Mouse (Mus musculus) embryonic facial prominence, embryonic 10.5 days (tissue): Measurements from ENCODE around the gene Tfcp2l1. TPM values are rescaled to one million over a fixed set of nuclear protein-coding genes. Genes with fewer than 3 reads are reported as not detected.

Experiments
- DNase-seq: peaks from one replicate; pipeline ENCODE4 v3.0.0-alpha.2; 2017; ENCODE audit warnings: low spot score
- H3K27ac ChIP-seq: fragments of 300-500 bp; sonication (generic); replicated peaks from 2 replicates; pipeline ENCODE4 v1.5.1; 2016; ENCODE audit warnings: mild to moderate bottlenecking
- H3K27me3 ChIP-seq: fragments of 300-500 bp; sonication (generic); replicated peaks from 2 replicates; pipeline ENCODE4 v1.6.1; 2016; ENCODE audit warnings: low read depth, mild to moderate bottlenecking; ENCODE audit not compliant: poor library complexity, severe bottlenecking
- H3K36me3 ChIP-seq: fragments of 300-500 bp; sonication (generic); replicated peaks from 2 replicates; pipeline ENCODE4 v1.6.1; 2016; ENCODE audit warnings: mild to moderate bottlenecking, moderate library complexity
- H3K4me1 ChIP-seq: fragments of 300-500 bp; sonication (generic); 2 replicates; pipeline ENCODE4 v1.6.1; 2016
- H3K4me3 ChIP-seq: fragments of 300-500 bp; sonication (generic); 2 replicates; pipeline ENCODE4 v1.5.1; 2016; ENCODE audit warnings: mild to moderate bottlenecking, moderate library complexity
- H3K9me3 ChIP-seq: fragments of 300-500 bp; sonication (generic); 2 replicates; pipeline ENCODE4 v1.6.1; 2016; ENCODE audit warnings: mild to moderate bottlenecking
- WGBS: fragments of 180-500 bp; shearing (Covaris S2); methylation state at CpG from one replicate; pipeline ENCODE4 v1.1.7; 2016; 5-methylcytosine and 5-hydroxymethylcytosine counted together
- polyA plus RNA-seq: library from polyadenylated mRNA; unstranded; fragments of >200 nt; fragmentation: Nextera tagmentation; extraction: Ambion mirVana; gene quantifications from 2 replicates; pipeline ENCODE4 v1.2.1, GENCODE M21; 2016

The Tfcp2l1 gene
- polyA plus RNA-seq, 1 experiment from 2014 or later: 0.60 TPM

- Histone ChIP-seq H3K27me3 (no peaks in the 10 kb centered on the region), H3K9me3 (no peaks in the 10 kb centered on the region)
These were observed 39.8 kb downstream of the Tfcp2l1 start for GRCm38 (mm10) chr1:118667536-118667935.

GRCm38 (mm10) chr1:118672196-118672595 lies 44.5 kb downstream of the Tfcp2l1 start:
- no peak overlapping the region for H3K27ac ChIP-seq
- 43% methylated on average over 8 of the region's 8 CpGs for WGBS
- H3K4me1 ChIP-seq: peaks cover 10% of the 10 kb centered on the region
- no peaks in the 10 kb centered on the region for H3K27me3 ChIP-seq
- DNase-seq: peak; percentile 13
- no peaks in the 10 kb centered on the region for H3K36me3 ChIP-seq
- H3K9me3 ChIP-seq: no peaks in the 10 kb centered on the region
- no peak overlapping the region for H3K4me3 ChIP-seq

More at GRCm38 (mm10) chr1:118667536-118667935, 39.8 kb downstream of the Tfcp2l1 start:
- H3K4me3 ChIP-seq: no peak overlapping the region
- no peak for DNase-seq
- H3K27ac ChIP-seq: no peak overlapping the region
- H3K36me3 ChIP-seq: no peaks in the 10 kb centered on the region
- H3K4me1 ChIP-seq: peaks cover 13% of the 10 kb centered on the region

- H3K36me3 ChIP-seq: no peaks in the 10 kb centered on the region
- peaks cover 7% of the 10 kb centered on the region for H3K4me1 ChIP-seq
- H3K9me3 ChIP-seq: no peaks in the 10 kb centered on the region
- DNase-seq: no peak
- H3K27ac ChIP-seq: no peak overlapping the region
- no peaks in the 10 kb centered on the region for H3K27me3 ChIP-seq
- no peak overlapping the region for H3K4me3 ChIP-seq
- WGBS: 85% methylated on average over 4 of the region's 4 CpGs
These were observed 46.4 kb downstream of the Tfcp2l1 start for GRCm38 (mm10) chr1:118674176-118674575.

- H3K36me3 ChIP-seq: no peaks in the 10 kb centered on the region
- no peaks in the 10 kb centered on the region for H3K27me3 ChIP-seq
- DNase-seq: no peak
- 66% methylated on average over 1 of the region's 1 CpGs for WGBS
- no peaks in the 10 kb centered on the region for H3K9me3 ChIP-seq
- H3K4me1 ChIP-seq: no peaks in the 10 kb centered on the region
- no peak overlapping the region for H3K27ac ChIP-seq
- no peak overlapping the region for H3K4me3 ChIP-seq
These were observed 54.2 kb downstream of the Tfcp2l1 start for GRCm38 (mm10) chr1:118681980-118682379.

- no peak overlapping the region for H3K4me3 ChIP-seq
- WGBS: 66% methylated on average over 4 of the region's 4 CpGs
- H3K9me3 ChIP-seq: no peaks in the 10 kb centered on the region
These were observed 55.9 kb downstream of the Tfcp2l1 start for GRCm38 (mm10) chr1:118683686-118684085.

GRCm38 (mm10) chr1:118687726-118688125 lies 60.0 kb downstream of the Tfcp2l1 start:
- H3K4me3 ChIP-seq: no peak overlapping the region
- WGBS: 81% methylated on average over 10 of the region's 10 CpGs
- H3K27me3 ChIP-seq: no peaks in the 10 kb centered on the region
- no peak overlapping the region for H3K27ac ChIP-seq
- H3K36me3 ChIP-seq: no peaks in the 10 kb centered on the region
- no peaks in the 10 kb centered on the region for H3K9me3 ChIP-seq
- DNase-seq: no peak
- peaks cover 11% of the 10 kb centered on the region for H3K4me1 ChIP-seq

More at GRCm38 (mm10) chr1:118683686-118684085, 55.9 kb downstream of the Tfcp2l1 start:
- Histone ChIP-seq H3K27ac (no peak overlapping the region), H3K4me1 (0 out of 2 replicates have a peak, but pooled peaks cover 3% of the 10 kb centered on the region), H3K36me3 (no peaks in the 10 kb centered on the region), H3K27me3 (no peaks in the 10 kb centered on the region)
- DNase-seq: no peak

- H3K27me3 ChIP-seq: no peaks in the 10 kb centered on the region
- H3K4me1 ChIP-seq: peaks cover 11% of the 10 kb centered on the region
- no peaks in the 10 kb centered on the region for H3K9me3 ChIP-seq
- WGBS: 45% methylated on average over 5 of the region's 5 CpGs
- H3K36me3 ChIP-seq: no peaks in the 10 kb centered on the region
- no peak overlapping the region for H3K27ac ChIP-seq
- DNase-seq: no peak
- no peak overlapping the region for H3K4me3 ChIP-seq
These were observed 62.1 kb downstream of the Tfcp2l1 start for GRCm38 (mm10) chr1:118689830-118690229.

GRCm38 (mm10) chr1:118694436-118694835 lies 66.7 kb downstream of the Tfcp2l1 start:
- Histone ChIP-seq H3K27ac (no peak overlapping the region), H3K4me1 (peaks cover 12% of the 10 kb centered on the region), H3K4me3 (no peak overlapping the region), H3K36me3 (no peaks in the 10 kb centered on the region), H3K27me3 (no peaks in the 10 kb centered on the region), H3K9me3 (no peaks in the 10 kb centered on the region)
- WGBS: 84% methylated on average over 2 of the region's 2 CpGs
- no peak for DNase-seq

- H3K27ac ChIP-seq: no peak overlapping the region
- H3K27me3 ChIP-seq: no peaks in the 10 kb centered on the region
- no peak overlapping the region for H3K4me3 ChIP-seq
- no peaks in the 10 kb centered on the region for H3K9me3 ChIP-seq
- 0 out of 2 replicates have a peak, but pooled peaks cover 4% of the 10 kb centered on the region for H3K4me1 ChIP-seq
- whole genome bisulfite sequencing: 81% methylated on average over 6 of the region's 6 CpGs
- H3K36me3 ChIP-seq: no peaks in the 10 kb centered on the region
- no peak for DNase-seq
These were observed 70.2 kb downstream of the Tfcp2l1 start for GRCm38 (mm10) chr1:118697906-118698305.

- Histone ChIP-seq H3K36me3 (no peaks in the 10 kb centered on the region), H3K27me3 (no peaks in the 10 kb centered on the region), H3K27ac (no peak overlapping the region), H3K4me1 (0 out of 2 replicates have a peak, but pooled peaks cover 4% of the 10 kb centered on the region), H3K9me3 (no peaks in the 10 kb centered on the region), H3K4me3 (no peak overlapping the region)
- no peak for DNase-seq
- whole genome bisulfite sequencing: 64% methylated on average over 6 of the region's 6 CpGs
These were observed 71.6 kb downstream of the Tfcp2l1 start for GRCm38 (mm10) chr1:118699118-118699890.

- H3K27ac ChIP-seq: no peak overlapping the region
- no peak for DNase-seq
- no peak overlapping the region for H3K4me3 ChIP-seq
- WGBS: 91% methylated on average over 1 of the region's 1 CpGs
- H3K9me3 ChIP-seq: no peaks in the 10 kb centered on the region
- 0 out of 2 replicates have a peak, but pooled peaks cover 4% of the 10 kb centered on the region for H3K4me1 ChIP-seq
- no peaks in the 10 kb centered on the region for H3K27me3 ChIP-seq
- H3K36me3 ChIP-seq: no peaks in the 10 kb centered on the region
These were observed 72.2 kb downstream of the Tfcp2l1 start for GRCm38 (mm10) chr1:118699961-118700360.

GRCm38 (mm10) chr1:118711606-118712005 lies 83.9 kb downstream of the Tfcp2l1 start:
- 91% methylated on average over 4 of the region's 4 CpGs for WGBS
- Histone ChIP-seq H3K27me3 (no peaks in the 10 kb centered on the region), H3K27ac (no peak overlapping the region)

GRCm38 (mm10) chr1:118716225-118716624 lies 88.5 kb downstream of the Tfcp2l1 start:
- Histone ChIP-seq H3K4me1 (no peaks in the 10 kb centered on the region), H3K9me3 (no peaks in the 10 kb centered on the region), H3K4me3 (no peak overlapping the region), H3K27ac (no peak overlapping the region), H3K27me3 (no peaks in the 10 kb centered on the region), H3K36me3 (no peaks in the 10 kb centered on the region)
- no peak for DNase-seq
- 56% methylated on average over 1 of the region's 1 CpGs for WGBS

More at GRCm38 (mm10) chr1:118711606-118712005, 83.9 kb downstream of the Tfcp2l1 start:
- no peak overlapping the region for H3K4me3 ChIP-seq
- DNase-seq: no peak
- H3K9me3 ChIP-seq: no peaks in the 10 kb centered on the region
- H3K36me3 ChIP-seq: no peaks in the 10 kb centered on the region
- H3K4me1 ChIP-seq: no peaks in the 10 kb centered on the region
